ENCODE assay signal across 32 mouse cellular contexts in the genomic region with DNA sequence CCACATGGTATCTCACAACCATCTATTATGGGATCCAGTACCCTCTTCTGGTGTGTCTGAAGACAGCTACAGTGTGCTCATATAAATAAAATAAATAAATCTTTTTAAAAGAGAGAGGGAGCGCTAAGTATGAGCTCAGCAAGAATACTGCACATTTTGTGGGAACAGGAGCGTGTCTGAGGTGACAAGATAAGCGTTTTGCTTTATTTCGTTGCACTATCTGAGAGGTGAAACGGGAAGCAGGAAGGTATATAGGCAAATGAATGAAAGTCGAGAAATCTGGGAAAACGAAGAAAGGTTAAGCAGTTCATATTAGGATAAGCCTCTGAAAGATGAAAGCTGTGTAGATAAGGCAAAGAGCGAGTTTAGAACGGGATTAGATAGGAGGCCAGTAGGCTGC.
"Had no signal": no experiment of that assay in that cellular context is flagged by ENCODE, and none has a peak within 500 bp of the region (broad histone marks: within the 10 kb centered on the region; RNA-seq: fewer than 3 reads in every experiment).

No protein-coding gene starts in this region.

- H3K4me3 ChIP-seq: limb, embryonic 10.5 days; limb, embryonic 12.5 days; limb, embryonic 13.5 days; limb, embryonic 15.5 days; liver, embryonic 12.5 days; liver, embryonic 13.5 days; liver, embryonic 15.5 days; lung, embryonic 15.5 days; megakaryocyte, embryonic 14.5 days; midbrain, embryonic 10.5 days; midbrain, embryonic 12.5 days; midbrain, embryonic 13.5 days; midbrain, embryonic 15.5 days; myocyte; neural tube, embryonic 12.5 days had no signal

- DNase-seq: left cerebral cortex, postnatal 4 days; liver; liver, embryonic 13.5 days; liver, postnatal 0 days; lung, adult 18-20 months; lung, adult 2 months; lung, embryonic 14.5 days; lung, postnatal 10 days; lung, postnatal 14 days; lung, postnatal 36 days; lung, postnatal 4 days; midbrain, embryonic 14.5 days had no signal

- H3K9ac ChIP-seq: limb, embryonic 12.5 days; limb, embryonic 13.5 days; limb, embryonic 15.5 days; liver, embryonic 12.5 days; liver, embryonic 13.5 days; liver, embryonic 14.5 days; liver, embryonic 15.5 days; liver, postnatal 0 days; lung, embryonic 14.5 days; lung, embryonic 15.5 days; midbrain, embryonic 12.5 days; midbrain, embryonic 13.5 days; midbrain, embryonic 15.5 days; neural tube, embryonic 12.5 days had no signal

- H3K9me3 ChIP-seq: limb, embryonic 10.5 days; limb, embryonic 12.5 days; limb, embryonic 13.5 days; limb, embryonic 15.5 days; liver, embryonic 12.5 days; liver, embryonic 13.5 days; liver, embryonic 15.5 days; lung, embryonic 15.5 days; midbrain, embryonic 10.5 days; midbrain, embryonic 12.5 days; midbrain, embryonic 15.5 days; neural tube, embryonic 12.5 days had no signal

- H3K4me2 ChIP-seq: limb, embryonic 12.5 days; limb, embryonic 13.5 days; limb, embryonic 15.5 days; liver, embryonic 11.5 days; liver, embryonic 12.5 days; liver, embryonic 13.5 days; liver, embryonic 15.5 days; lung, embryonic 14.5 days; lung, embryonic 15.5 days; midbrain, embryonic 11.5 days; midbrain, embryonic 12.5 days; midbrain, embryonic 13.5 days; midbrain, embryonic 15.5 days; neural tube, embryonic 12.5 days had no signal

- H3K36me3 ChIP-seq: limb, embryonic 10.5 days; limb, embryonic 12.5 days; limb, embryonic 13.5 days; limb, embryonic 15.5 days; liver, embryonic 12.5 days; liver, embryonic 13.5 days; liver, embryonic 15.5 days; lung, embryonic 15.5 days; midbrain, embryonic 10.5 days; midbrain, embryonic 12.5 days; midbrain, embryonic 13.5 days; midbrain, embryonic 15.5 days; neural tube, embryonic 12.5 days had no signal

- ATAC-seq: liver, embryonic 12.5 days; liver, postnatal 0 days; lung, postnatal 0 days; midbrain, embryonic 13.5 days; midbrain, embryonic 15.5 days; midbrain, embryonic 16.5 days had no signal

- H3K27ac ChIP-seq: limb, embryonic 10.5 days; limb, embryonic 12.5 days; limb, embryonic 13.5 days; limb, embryonic 15.5 days; liver, embryonic 12.5 days; liver, embryonic 13.5 days; liver, embryonic 14.5 days; liver, embryonic 15.5 days; lung, embryonic 15.5 days; macrophage; midbrain, embryonic 10.5 days; midbrain, embryonic 12.5 days; midbrain, embryonic 13.5 days; midbrain, embryonic 15.5 days; neural tube, embryonic 12.5 days had no signal

- H3K27me3 ChIP-seq: limb, embryonic 12.5 days; limb, embryonic 13.5 days; limb, embryonic 15.5 days; midbrain, embryonic 13.5 days; midbrain, embryonic 15.5 days; neural tube, embryonic 12.5 days had no signal
